22 mouse cellular contexts compared by ENCODE assay signal in the genomic region with DNA sequence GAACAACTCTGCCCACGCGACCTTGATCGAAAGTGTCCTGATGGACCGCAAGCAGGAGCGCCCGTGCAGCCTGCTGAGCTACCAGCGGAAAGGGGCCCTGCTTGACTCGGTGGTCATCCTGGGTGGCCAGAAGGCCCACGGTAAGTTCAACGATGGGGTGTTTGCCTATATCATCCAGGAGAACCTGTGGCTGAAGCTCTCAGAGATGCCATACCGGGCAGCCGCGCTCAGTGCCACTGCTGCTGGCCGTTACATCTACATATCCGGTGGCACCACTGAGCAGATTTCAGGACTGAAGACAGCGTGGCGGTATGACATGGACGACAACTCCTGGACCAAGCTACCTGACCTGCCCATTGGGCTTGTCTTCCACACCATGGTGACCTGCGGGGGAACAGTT. TPM values are rescaled to one million over a fixed set of nuclear protein-coding genes. Genes with fewer than 3 reads are reported as not detected.
"Had no signal": no experiment of that assay in that cellular context is flagged by ENCODE, and none has a peak within 500 bp of the region (broad histone marks: within the 10 kb centered on the region; RNA-seq: fewer than 3 reads in every experiment).

No protein-coding gene starts in this region.

- DNase-seq: lung, adult 2 months; lung, postnatal 14 days; lung, postnatal 36 days; right cerebral cortex, postnatal 14 days; thymus, adult 2 months; thymus, postnatal 25 days; thymus, postnatal 4 days had no signal

- H3K4me3 ChIP-seq: lung, embryonic 15.5 days; megakaryocyte, embryonic 14.5 days; midbrain, embryonic 13.5 days; midbrain, embryonic 15.5 days; neural tube, embryonic 12.5 days; stomach, embryonic 15.5 days had no signal

- H3K27ac ChIP-seq: lung, embryonic 15.5 days; macrophage; midbrain, embryonic 13.5 days; midbrain, embryonic 15.5 days; neural tube, embryonic 12.5 days; stomach, embryonic 15.5 days; stomach, postnatal 0 days had no signal

- H3K9me3 ChIP-seq: lung, embryonic 15.5 days; megakaryocyte, embryonic 14.5 days; midbrain, embryonic 13.5 days; midbrain, embryonic 15.5 days; neural tube, embryonic 12.5 days; stomach, embryonic 15.5 days had no signal

- ATAC-seq: lung, postnatal 0 days; midbrain, embryonic 13.5 days; midbrain, embryonic 15.5 days had no signal

- H3K4me1 ChIP-seq: neural tube, embryonic 12.5 days had no signal

- H3K4me2 ChIP-seq: lung, embryonic 15.5 days; midbrain, embryonic 11.5 days; midbrain, embryonic 13.5 days; midbrain, embryonic 15.5 days; neural tube, embryonic 12.5 days; stomach, embryonic 15.5 days had no signal

- H3K36me3 ChIP-seq: lung, embryonic 15.5 days; midbrain, embryonic 13.5 days; midbrain, embryonic 15.5 days; neural tube, embryonic 12.5 days; stomach, embryonic 15.5 days had no signal

- H3K9ac ChIP-seq: lung, embryonic 15.5 days; midbrain, embryonic 13.5 days; midbrain, embryonic 15.5 days; neural tube, embryonic 12.5 days; stomach, embryonic 15.5 days had no signal

- H3K27me3 ChIP-seq: lung, embryonic 15.5 days; neural tube, embryonic 12.5 days; stomach, embryonic 15.5 days had no signal

RNA-seq across cellular contexts. Expression of a gene that starts 1.0 kb away (rescaled TPM):
- total RNA-seq: megakaryocyte progenitor cell, adult 5-6 weeks; monocyte, adult 5-6 weeks had no signal
- polyA plus RNA-seq: liver, embryonic 16.5 days; lung, embryonic 15.5 days; lung, postnatal 0 days; macrophage; midbrain, embryonic 11.5 days; midbrain, embryonic 13.5 days; midbrain, embryonic 15.5 days; midbrain, postnatal 0 days; neural tube, embryonic 12.5 days; neural tube, embryonic 14.5 days; stomach, embryonic 15.5 days; stomach, postnatal 0 days had no signal
